Mouse (Mus musculus) cortical plate, adult 2 months (tissue): ENCODE measurements at regions not wholly inside any gene's neighbourhood (a gene's known extent, or its start where the extent isn't known, plus 50 kb on each side); places are given as distances from the start of the nearest gene placed in this dataset.

ENCODE experiments used
- CTCF ChIP-seq: fragments of 200-500 bp; IDR thresholded peaks from 2 replicates; pipeline ENCODE4 v1.5.1; 2011; ENCODE audit warnings: mild to moderate bottlenecking, control low read depth, low read length; ENCODE audit not compliant: insufficient read depth; ENCODE audit errors: extremely low read depth
- POLR2A ChIP-seq: fragments of 200-500 bp; IDR thresholded peaks from 2 replicates; pipeline ENCODE4 v1.6.1; 2011; ENCODE audit warnings: mild to moderate bottlenecking, low read length, control low read depth; ENCODE audit not compliant: insufficient read depth; ENCODE audit errors: extremely low read depth

GRCm38 (mm10) chr2:7974471-7974870 is 465.1 kb upstream of the Celf2 start:
- no peak for TF ChIP-seq CTCF
- TF ChIP-seq POLR2A = no peak
